Mouse (Mus musculus): ENCODE measurements at regions not wholly inside any gene's neighbourhood (a gene's known extent, or its start where the extent isn't known, plus 50 kb on each side); places are given as distances from the start of the nearest gene placed in this dataset.

DNA sequence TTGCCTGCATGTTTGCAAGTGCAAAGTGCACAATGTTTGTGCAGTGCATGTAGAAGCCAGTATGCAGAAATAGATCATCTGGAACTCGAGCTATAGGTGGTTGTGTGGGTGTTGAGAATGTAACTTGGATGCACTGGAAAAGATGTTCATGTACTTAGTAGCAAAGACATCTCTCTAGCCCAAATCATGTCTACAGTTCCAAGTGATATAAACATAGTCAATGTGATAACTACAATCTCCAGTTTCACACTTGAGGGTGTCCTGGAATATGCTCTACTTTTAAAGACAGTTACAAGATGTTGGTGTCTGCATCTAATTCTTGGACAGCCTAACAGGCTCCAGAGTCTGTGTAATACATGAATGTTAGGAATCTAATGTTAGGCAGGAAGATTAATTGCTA is 657.4 kb downstream of the Nsun3 start:
- DNase-seq, result no peak
- intact Hi-C loops (cut with DNase I), result no loop called here

DNA sequence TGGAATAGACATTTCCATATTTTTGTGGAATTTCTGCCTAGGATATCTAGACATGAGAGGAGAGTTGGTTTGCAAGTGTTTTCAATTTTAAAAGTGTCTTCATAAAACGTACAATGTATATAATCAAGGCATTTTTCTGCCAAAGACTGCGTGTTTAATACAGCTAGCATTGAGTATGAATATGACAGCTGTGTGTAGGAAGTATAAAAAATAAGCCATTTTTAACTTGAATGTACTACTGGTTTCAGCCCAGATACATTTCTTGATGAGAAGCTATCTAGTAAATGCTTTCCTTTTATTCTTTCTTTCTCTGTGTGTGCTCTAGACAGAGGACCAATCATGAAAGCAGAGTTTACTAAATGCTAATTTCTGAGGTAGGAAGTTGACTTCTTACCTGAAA is 658.5 kb downstream of the Nsun3 start:
- no peak for DNase-seq
- intact Hi-C loops (cut with DNase I), result no loop called here

GRCm38 (mm10) chr16:62125779-62126178 is 660.8 kb downstream of the Nsun3 start:
- intact Hi-C loops (cut with DNase I), result no loop called here
- peak; percentile 34 for DNase-seq
